Mouse (Mus musculus) hindbrain, embryonic 13.5 days (tissue): ENCODE data around the gene Agt. TPM values are rescaled to one million over a fixed set of nuclear protein-coding genes. Genes with fewer than 3 reads are reported as not detected.

Experiments
- ATAC-seq: fragments of 200-750 bp; cut with Nextera tagmentation; 2 replicates; pipeline ENCODE4 v1.8.0; 2017; ENCODE audit warnings: moderate TSS enrichment; ENCODE audit not compliant: low FRiP score
- H3K27ac ChIP-seq: fragments of 300-500 bp; sonication (generic); 2 replicates; pipeline ENCODE4 v1.5.1; 2015; ENCODE audit warnings: inconsistent platforms, mild to moderate bottlenecking, moderate library complexity
- H3K27me3 ChIP-seq: fragments of 300-500 bp; sonication (generic); 2 replicates; pipeline ENCODE4 v1.6.1; 2015; ENCODE audit warnings: mild to moderate bottlenecking, inconsistent platforms
- H3K36me3 ChIP-seq: fragments of 300-500 bp; sonication (generic); 2 replicates; pipeline ENCODE4 v1.6.1; 2015; ENCODE audit warnings: mild to moderate bottlenecking, inconsistent platforms
- H3K4me1 ChIP-seq: fragments of 300-500 bp; sonication (generic); replicated peaks from 2 replicates; pipeline ENCODE4 v1.6.1; 2015; ENCODE audit warnings: inconsistent platforms
- H3K4me2 ChIP-seq: fragments of 300-500 bp; sonication (generic); 2 replicates; pipeline ENCODE4 v1.6.1; 2015; ENCODE audit warnings: inconsistent platforms, mild to moderate bottlenecking, moderate library complexity
- H3K4me3 ChIP-seq: fragments of 300-500 bp; sonication (generic); 2 replicates; pipeline ENCODE4 v1.5.1; 2015; ENCODE audit warnings: mild to moderate bottlenecking, inconsistent platforms
- H3K9ac ChIP-seq: fragments of 300-500 bp; sonication (generic); 2 replicates; pipeline ENCODE4 v1.6.1; 2015; ENCODE audit warnings: mild to moderate bottlenecking, inconsistent platforms
- H3K9me3 ChIP-seq: fragments of 300-500 bp; sonication (generic); 2 replicates; pipeline ENCODE4 v1.6.1; 2016; ENCODE audit warnings: inconsistent platforms
- WGBS: fragments of 180-500 bp; shearing (Covaris S2); methylation state at CpG from one replicate; pipeline ENCODE4 v1.1.7; 2015; 5-methylcytosine and 5-hydroxymethylcytosine counted together
- polyA plus RNA-seq: library from polyadenylated mRNA; unstranded; fragments of >200 nt; fragmentation: Nextera tagmentation; extraction: Ambion mirVana; gene quantifications from 2 replicates; pipeline ENCODE4 v1.2.1, GENCODE M21; 2015

Agt gene
- 0.17 and 0.26 TPM in 2 replicates for polyA plus RNA-seq

DNA sequence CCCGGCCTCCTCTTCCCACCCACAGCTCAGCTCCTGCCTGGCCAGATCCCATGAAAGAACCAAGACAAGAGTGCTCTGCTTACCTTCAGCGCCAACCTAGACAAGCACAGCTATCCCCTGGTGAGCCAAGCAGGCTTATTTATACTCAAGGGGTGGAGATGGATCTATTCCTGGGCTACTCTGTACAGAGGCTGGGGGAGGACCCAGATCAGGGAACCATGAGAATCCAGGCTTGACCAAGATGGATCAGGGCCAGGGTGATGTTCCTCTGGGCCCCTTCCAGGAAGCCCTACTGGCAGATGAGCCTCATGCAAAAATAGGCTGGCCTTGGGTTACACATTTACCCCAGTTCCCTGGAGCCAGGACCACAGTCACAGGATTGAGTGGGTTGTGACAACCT lies at the start of gene Agt:
TSS of gene Agt (minus strand) at position 114 of the 400 bp plus-strand sequence.
- H3K27ac ChIP-seq: no peak within 1 kb of the TSS
- no peak for ATAC-seq
- H3K9ac ChIP-seq: no peak within 1 kb of the TSS
- 81% methylated on average over 2 of the region's 2 CpGs for WGBS
- H3K9me3 ChIP-seq: no peaks in the 10 kb centered on the region
- H3K4me3 ChIP-seq: no peak within 1 kb of the TSS
- no peaks in the 10 kb centered on the region for H3K27me3 ChIP-seq
- H3K4me2 ChIP-seq: no peak within 1 kb of the TSS
- H3K36me3 ChIP-seq: no peaks in the 10 kb centered on the region
- H3K4me1 ChIP-seq: peaks cover 9% of the 10 kb centered on the region; the same call in 1 of the 2 replicates

DNA sequence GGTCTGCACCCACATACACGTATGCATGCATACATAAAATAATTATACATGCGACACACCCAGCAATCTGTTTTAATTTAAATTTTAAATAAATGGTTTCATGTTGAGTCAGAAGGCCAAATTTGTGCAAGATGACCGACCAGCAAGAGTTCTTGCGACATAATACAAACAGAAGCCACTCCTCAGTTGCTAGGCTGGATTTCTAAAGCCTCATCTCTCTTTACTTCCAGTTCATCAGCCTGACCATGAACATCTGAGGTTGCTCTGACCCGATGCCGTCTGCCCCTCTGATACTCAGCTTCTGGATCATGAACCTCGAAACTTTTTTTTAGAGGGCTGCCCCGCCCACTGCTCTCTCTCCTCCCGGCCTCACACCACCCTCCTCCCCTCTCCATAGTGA lies 48.7 kb upstream of the Agt start:
- Histone ChIP-seq H3K4me2 (no peak overlapping the region), H3K9ac (no peak overlapping the region), H3K36me3 (no peaks in the 10 kb centered on the region), H3K27me3 (peaks cover 13% of the 10 kb centered on the region), H3K27ac (no peak overlapping the region), H3K9me3 (no peaks in the 10 kb centered on the region), H3K4me3 (no peak overlapping the region), H3K4me1 (peaks cover 13% of the 10 kb centered on the region)
- ATAC-seq: no peak
- 56% methylated on average over 9 of the region's 9 CpGs for WGBS

DNA sequence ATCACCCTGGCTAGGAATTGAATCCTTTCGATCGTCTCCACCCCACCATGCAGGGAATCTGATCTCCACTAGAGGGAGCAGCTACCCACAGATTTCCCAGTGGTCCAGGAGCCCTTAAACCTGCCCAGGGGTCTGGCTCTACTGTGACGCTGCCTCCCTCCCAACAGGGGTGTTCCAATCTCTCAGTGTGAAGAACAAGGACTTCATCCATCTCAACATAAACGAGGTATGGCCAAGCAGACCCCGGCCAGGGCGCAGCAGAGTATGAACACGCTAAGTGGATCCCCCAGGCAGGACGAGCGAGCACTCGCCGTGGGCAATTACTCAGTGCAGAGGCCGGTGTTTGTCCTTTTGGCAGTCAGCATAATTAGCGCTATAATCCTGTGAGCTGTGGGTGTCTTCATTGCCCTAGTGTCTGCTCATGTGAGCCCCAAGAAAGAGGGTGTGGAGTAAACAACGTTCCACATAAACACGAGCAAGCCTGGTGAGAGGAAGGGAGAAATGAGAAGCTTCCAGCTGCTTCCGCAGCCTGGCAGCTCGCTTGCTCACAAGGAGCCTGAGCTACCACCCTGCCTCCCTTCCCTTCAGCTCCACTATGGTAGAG lies 47.9 kb upstream of the Agt start:
- peak overlapping the region; percentile 2; the same call in 1 of the 2 replicates for H3K27ac ChIP-seq
- 14% methylated on average over 17 of the region's 17 CpGs for WGBS
- peak overlapping the region; percentile 40 for H3K4me3 ChIP-seq
- no peaks in the 10 kb centered on the region for H3K9me3 ChIP-seq
- peaks cover 13% of the 10 kb centered on the region for H3K27me3 ChIP-seq
- peak overlapping the region; percentile 64 for H3K9ac ChIP-seq
- H3K4me1 ChIP-seq: peaks cover 13% of the 10 kb centered on the region
- peak; percentile 79 for ATAC-seq
- H3K4me2 ChIP-seq: peak overlapping the region; percentile 58
- H3K36me3 ChIP-seq: no peaks in the 10 kb centered on the region

DNA sequence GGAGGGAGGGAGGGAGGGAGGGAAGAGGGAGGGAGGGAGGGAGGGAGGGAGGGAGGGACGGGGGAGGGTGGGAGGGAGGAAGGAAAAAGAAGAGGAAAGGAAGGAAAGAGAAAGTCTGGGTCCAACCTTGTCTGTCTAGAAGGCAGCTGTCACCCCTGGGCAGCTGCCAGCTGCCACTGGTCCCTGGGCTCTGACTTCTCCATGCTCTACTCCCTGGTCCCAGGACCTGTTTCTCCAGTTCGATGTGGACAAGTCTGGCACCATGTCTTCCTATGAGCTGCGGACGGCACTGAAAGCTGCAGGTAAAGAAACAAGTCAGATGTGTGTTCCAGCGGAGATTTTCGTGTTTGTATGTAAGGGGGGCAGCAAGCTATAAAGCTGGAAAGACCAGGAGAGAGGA lies 44.8 kb upstream of the Agt start:
- Histone ChIP-seq H3K27me3 (peaks cover 13% of the 10 kb centered on the region), H3K27ac (no peak overlapping the region), H3K9ac (no peak overlapping the region), H3K36me3 (no peaks in the 10 kb centered on the region), H3K9me3 (no peaks in the 10 kb centered on the region), H3K4me2 (no peak overlapping the region), H3K4me3 (no peak overlapping the region), H3K4me1 (peaks cover 17% of the 10 kb centered on the region)
- 85% methylated on average over 5 of the region's 6 CpGs for WGBS
- ATAC-seq: no peak

DNA sequence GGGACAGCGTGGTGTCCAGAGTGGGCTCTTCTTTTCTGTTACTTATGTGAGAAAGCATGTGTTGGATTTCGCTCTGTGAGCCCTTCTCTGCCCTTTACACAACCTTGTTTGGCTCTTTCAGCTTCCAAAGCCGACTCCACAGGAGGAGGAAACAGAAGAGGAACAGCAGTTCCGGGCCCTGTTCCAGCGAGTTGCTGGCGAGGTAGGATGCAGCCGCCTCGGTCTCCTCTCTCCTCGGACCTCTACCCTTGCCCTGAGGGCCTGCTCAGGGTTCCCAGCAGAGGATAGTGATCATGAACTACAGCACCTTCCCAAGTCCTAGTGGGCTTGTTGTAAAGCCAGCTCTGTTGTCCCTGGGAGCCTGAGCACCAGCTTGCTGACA lies 39.5 kb upstream of the Agt start:
- no peak for ATAC-seq
- H3K27ac ChIP-seq: no peak overlapping the region
- H3K27me3 ChIP-seq: 0 out of 2 replicates have a peak, but pooled peaks cover 13% of the 10 kb centered on the region
- H3K9me3 ChIP-seq: no peaks in the 10 kb centered on the region
- H3K4me2 ChIP-seq: no peak overlapping the region
- no peak overlapping the region for H3K4me3 ChIP-seq
- H3K9ac ChIP-seq: no peak overlapping the region
- no peaks in the 10 kb centered on the region for H3K36me3 ChIP-seq
- peaks cover 8% of the 10 kb centered on the region; the same call in 1 of the 2 replicates for H3K4me1 ChIP-seq
- WGBS: 82% methylated on average over 9 of the region's 9 CpGs

DNA sequence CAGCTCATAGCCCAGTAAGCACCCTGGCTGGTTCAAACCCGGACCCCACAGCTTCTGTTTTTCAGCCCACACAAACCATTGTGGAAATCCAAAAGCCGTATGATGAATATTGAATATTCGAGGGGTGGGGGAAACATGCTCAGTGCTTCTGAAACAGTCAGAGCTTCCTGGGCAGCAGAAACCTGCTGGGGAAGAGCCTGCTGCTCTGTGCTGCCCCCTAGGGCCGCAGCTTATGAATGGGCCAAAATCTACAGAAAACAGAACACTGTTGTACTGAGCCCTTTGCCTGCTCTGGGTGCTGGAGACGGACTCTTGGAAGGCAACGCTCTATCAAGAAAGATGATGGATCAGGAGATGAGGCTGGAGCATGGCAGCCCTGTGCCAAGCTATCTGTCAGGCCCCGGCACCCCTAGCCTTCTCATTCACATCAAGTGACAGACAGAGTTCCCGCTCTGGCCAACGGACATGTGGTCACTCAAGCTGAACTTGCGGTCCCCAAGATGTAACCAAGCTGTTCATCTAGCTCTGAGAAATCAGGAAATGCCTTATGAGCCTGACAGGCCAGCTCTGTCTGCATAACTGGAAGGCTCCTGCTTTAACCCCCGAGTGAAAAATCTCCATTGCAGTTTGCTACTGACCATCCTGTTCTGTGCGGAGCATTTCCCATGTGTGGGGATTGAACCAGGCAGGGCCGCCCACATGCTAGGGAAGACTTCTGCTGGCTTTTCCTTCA lies 38.9 kb upstream of the Agt start:
- no peak overlapping the region for H3K9ac ChIP-seq
- H3K36me3 ChIP-seq: no peaks in the 10 kb centered on the region
- no peaks in the 10 kb centered on the region for H3K9me3 ChIP-seq
- WGBS: 73% methylated on average over 13 of the region's 13 CpGs
- no peak for ATAC-seq
- H3K4me3 ChIP-seq: no peak overlapping the region
- peaks cover 8% of the 10 kb centered on the region; the same call in 1 of the 2 replicates for H3K4me1 ChIP-seq
- H3K27ac ChIP-seq: no peak overlapping the region
- H3K27me3 ChIP-seq: 0 out of 2 replicates have a peak, but pooled peaks cover 18% of the 10 kb centered on the region
- H3K4me2 ChIP-seq: no peak overlapping the region

DNA sequence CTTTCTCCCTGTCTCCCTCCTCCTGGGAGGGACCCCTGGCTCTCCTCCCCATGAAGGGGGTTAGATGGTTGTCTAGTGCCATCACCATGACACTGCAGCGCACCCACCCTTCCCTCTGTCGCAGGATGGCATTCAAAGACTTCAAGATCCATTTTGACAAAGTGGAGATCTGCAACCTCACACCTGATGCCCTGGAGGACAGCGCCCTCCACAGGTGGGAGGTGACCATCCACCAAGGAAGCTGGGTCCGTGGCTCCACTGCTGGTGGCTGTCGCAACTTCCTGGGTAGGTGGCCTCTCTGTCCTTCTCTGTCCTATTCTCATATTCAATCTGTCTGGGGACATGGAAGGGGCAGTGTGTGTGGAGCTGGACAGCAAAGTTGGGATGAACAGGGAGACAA lies 34.6 kb upstream of the Agt start:
- 72% methylated on average over 5 of the region's 5 CpGs for WGBS
- Histone ChIP-seq H3K9me3 (no peaks in the 10 kb centered on the region), H3K27me3 (0 out of 2 replicates have a peak, but pooled peaks cover 18% of the 10 kb centered on the region), H3K4me1 (no peaks in the 10 kb centered on the region), H3K9ac (no peak overlapping the region), H3K27ac (no peak overlapping the region), H3K4me3 (no peak overlapping the region), H3K36me3 (no peaks in the 10 kb centered on the region), H3K4me2 (no peak overlapping the region)
- ATAC-seq: no peak

DNA sequence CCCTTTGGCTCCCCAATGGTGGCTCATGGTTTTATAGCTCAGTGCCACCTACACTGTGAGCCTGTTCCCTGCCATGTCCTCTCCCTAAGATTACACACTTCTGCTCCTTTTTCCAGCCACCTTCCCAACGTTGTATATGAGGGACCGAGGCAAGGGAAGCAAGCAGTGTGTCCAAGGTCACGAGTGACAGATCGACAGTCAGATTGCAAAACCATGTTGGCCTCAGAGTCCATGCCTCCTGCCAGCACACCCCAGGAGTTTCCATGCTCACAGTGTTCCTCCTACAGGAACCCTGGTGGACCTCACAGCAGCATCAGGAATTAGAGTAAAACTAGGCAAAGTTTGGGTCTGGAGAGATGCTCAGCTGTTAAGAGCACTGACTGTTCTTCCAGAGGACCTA lies 19.9 kb upstream of the Agt start:
- WGBS: 82% methylated on average over 4 of the region's 4 CpGs
- H3K36me3 ChIP-seq: no peaks in the 10 kb centered on the region
- H3K9ac ChIP-seq: no peak overlapping the region
- no peaks in the 10 kb centered on the region for H3K9me3 ChIP-seq
- no peak for ATAC-seq
- H3K4me2 ChIP-seq: no peak overlapping the region
- H3K4me3 ChIP-seq: no peak overlapping the region
- no peaks in the 10 kb centered on the region for H3K27me3 ChIP-seq
- H3K4me1 ChIP-seq: 0 out of 2 replicates have a peak, but pooled peaks cover 3% of the 10 kb centered on the region
- no peak overlapping the region for H3K27ac ChIP-seq

DNA sequence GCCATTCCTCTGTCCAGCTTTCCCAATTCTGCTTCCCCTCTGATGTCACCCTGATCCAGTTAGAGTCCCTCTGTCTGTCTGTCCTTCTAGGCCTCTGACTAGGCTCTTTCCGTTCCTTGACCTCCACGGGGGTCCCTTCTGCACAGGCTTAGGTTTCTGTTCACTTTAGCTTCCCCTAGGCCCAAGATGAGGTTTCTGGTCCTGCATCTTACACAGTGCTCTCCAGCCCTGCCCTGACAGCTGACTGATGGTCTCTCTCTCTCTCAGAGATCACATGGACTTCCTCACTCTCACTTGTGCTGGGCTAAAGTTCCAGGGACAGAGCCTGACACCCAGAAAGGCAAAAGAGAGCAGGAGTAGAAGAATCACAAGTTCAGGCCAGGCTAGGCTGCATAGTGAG lies 17.1 kb upstream of the Agt start:
- Histone ChIP-seq H3K4me1 (0 out of 2 replicates have a peak, but pooled peaks cover 3% of the 10 kb centered on the region), H3K4me2 (no peak overlapping the region), H3K9ac (no peak overlapping the region), H3K4me3 (no peak overlapping the region), H3K36me3 (no peaks in the 10 kb centered on the region), H3K27me3 (no peaks in the 10 kb centered on the region), H3K9me3 (no peaks in the 10 kb centered on the region), H3K27ac (no peak overlapping the region)
- 65% methylated on average over 2 of the region's 2 CpGs for WGBS
- ATAC-seq: no peak

DNA sequence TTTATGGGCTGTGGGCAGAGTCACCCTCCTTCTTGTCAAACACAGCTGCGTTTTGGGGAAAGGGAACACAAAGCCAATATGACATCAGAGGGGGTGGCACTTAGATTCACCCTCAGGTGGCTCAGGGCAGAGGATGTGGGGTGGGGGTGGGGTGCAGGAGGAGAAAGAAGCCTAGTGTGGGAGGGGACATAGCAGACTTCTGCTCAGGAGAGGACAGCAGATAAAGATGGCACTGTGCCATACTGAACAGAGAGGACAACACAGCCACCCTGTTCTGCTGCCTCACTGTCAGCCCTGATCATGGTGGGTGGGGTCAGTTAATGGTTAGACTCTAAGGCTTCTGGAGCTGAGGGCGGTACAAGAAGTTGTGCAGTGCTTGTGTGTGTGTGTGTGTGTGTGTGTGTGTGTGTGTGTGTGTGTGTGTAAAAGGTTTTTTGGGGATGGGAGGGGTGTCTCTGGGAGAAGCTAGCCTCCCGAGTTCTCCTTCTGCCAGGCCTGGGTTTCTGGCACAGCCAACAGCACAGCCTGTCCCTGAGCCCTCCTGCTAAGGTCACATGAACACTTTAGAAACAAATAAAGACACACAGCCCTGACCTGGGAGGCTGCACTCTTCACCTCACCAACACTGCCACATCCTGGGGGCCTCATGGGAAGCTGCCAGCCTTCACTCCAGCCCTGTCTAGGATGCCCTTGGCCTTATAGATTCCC lies 16.4 kb upstream of the Agt start:
- H3K27me3 ChIP-seq: no peaks in the 10 kb centered on the region
- no peaks in the 10 kb centered on the region for H3K9me3 ChIP-seq
- no peaks in the 10 kb centered on the region for H3K36me3 ChIP-seq
- no peak overlapping the region for H3K27ac ChIP-seq
- 42% methylated on average over 3 of the region's 3 CpGs for whole genome bisulfite sequencing
- peak overlapping the region; percentile 31; the same call in 1 of the 2 replicates for H3K9ac ChIP-seq
- no peak overlapping the region for H3K4me3 ChIP-seq
- ATAC-seq: peak; percentile 61; the same call in 1 of the 2 replicates
- 0 out of 2 replicates have a peak, but pooled peaks cover 3% of the 10 kb centered on the region for H3K4me1 ChIP-seq
- H3K4me2 ChIP-seq: no peak overlapping the region

DNA sequence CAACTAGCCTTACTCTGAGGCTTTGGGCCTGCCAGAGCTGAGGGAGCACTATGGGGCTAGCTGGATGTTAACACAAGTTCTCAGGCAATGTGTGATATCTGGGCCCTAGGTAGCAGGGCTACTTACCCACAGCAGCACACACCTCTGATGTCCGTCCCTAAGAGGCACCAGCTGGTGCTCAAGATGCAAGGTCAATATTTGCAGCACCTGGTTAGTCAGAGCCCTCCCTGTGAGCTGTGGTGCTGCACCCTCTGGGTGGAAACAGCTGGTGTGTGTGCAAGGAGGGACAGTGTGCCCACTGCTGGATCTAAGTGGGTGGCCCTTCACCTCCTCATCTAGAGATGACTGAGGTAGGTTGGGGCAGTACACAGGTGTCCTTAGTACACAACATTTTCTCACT lies 7.2 kb upstream of the Agt start:
- Histone ChIP-seq H3K27me3 (0 out of 2 replicates have a peak, but pooled peaks cover 4% of the 10 kb centered on the region), H3K9me3 (no peaks in the 10 kb centered on the region), H3K9ac (no peak overlapping the region), H3K4me1 (0 out of 2 replicates have a peak, but pooled peaks cover 2% of the 10 kb centered on the region), H3K4me2 (no peak overlapping the region), H3K36me3 (no peaks in the 10 kb centered on the region), H3K4me3 (no peak overlapping the region), H3K27ac (no peak overlapping the region)
- ATAC-seq: no peak
- WGBS: 89% methylated on average over 1 of the region's 1 CpGs

DNA sequence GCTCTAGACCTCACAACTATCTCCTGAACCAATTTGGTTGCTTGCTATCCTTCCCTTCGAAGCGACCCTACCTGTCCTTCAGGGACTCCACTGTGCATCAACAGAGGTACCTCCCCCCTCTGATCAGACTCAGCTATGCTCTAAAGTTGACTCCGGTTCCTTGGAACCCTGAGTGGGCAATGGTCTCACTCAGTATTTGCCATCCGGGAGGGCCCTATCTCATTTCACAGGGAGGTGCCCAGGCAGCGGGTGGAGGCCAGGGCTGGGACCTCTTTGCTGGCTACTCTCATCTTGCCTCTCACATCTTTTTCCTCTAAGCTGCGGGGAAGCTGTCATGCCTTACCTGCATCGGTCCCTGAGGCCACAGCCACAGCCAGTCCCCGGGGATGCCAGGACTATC lies 6.3 kb upstream of the Agt start, which contains the start of gene Capn9:
TSS of gene Capn9 (plus strand) at position 301 of the 400 bp plus-strand sequence.
- no peaks in the 10 kb centered on the region for H3K9me3 ChIP-seq
- no peak within 1 kb of the TSS for H3K4me3 ChIP-seq
- 0 out of 2 replicates have a peak, but pooled peaks cover 4% of the 10 kb centered on the region for H3K27me3 ChIP-seq
- 92% methylated on average over 8 of the region's 8 CpGs for WGBS
- H3K4me1 ChIP-seq: peaks cover 9% of the 10 kb centered on the region; the same call in 1 of the 2 replicates
- no peak within 1 kb of the TSS for H3K27ac ChIP-seq
- H3K4me2 ChIP-seq: no peak within 1 kb of the TSS
- no peak within 1 kb of the TSS for H3K9ac ChIP-seq
- no peak for ATAC-seq
- no peaks in the 10 kb centered on the region for H3K36me3 ChIP-seq
